Mouse (Mus musculus) heart, postnatal 0 days (tissue): Measurements from ENCODE around the gene Dhrs2.

Experiments
- CTCF ChIP-seq: IDR thresholded peaks from 2 replicates; pipeline ENCODE4 v1.5.1; 2016; ENCODE audit warnings: antibody characterized with exemption, control low read depth, low read depth
- EP300 ChIP-seq: IDR thresholded peaks from 2 replicates; pipeline ENCODE4 v1.6.1; 2016; ENCODE audit warnings: antibody characterized with exemption, low read depth

GRCm38 (mm10) chr14:55273023-55273422, 51.2 kb downstream of the Dhrs2 start:
- TF ChIP-seq CTCF (no peak), EP300 (no peak)
